Mouse (Mus musculus) urinary bladder, postnatal 36 days (tissue): Measurements from ENCODE around the gene Gdf9.

Experiments used
- DNase-seq, 2 experiments: peaks; one replicate each; pipeline ENCODE4 v3.0.0; 2022; ENCODE audit warnings: low spot score in 2 of 2, mixed read lengths in 1 of 2

Gene Gdf9

GRCm38 (mm10) chr11:53445562-53445961, 14.7 kb downstream of the Gdf9 start:
- no peak for DNase-seq

- DNase-seq: no peak
These were observed 15.4 kb downstream of the Gdf9 start for GRCm38 (mm10) chr11:53446183-53446582.

- no peak for DNase-seq
These were observed 17.2 kb downstream of the Gdf9 start for GRCm38 (mm10) chr11:53447996-53448395.

- peak in 1 of 2 experiments; percentile 57 for DNase-seq
These were observed 17.7 kb downstream of the Gdf9 start for GRCm38 (mm10) chr11:53448529-53448928.

- DNase-seq: no peak
These were observed 19.4 kb downstream of the Gdf9 start for GRCm38 (mm10) chr11:53450070-53450705.

- no peak for DNase-seq
These were observed 20.5 kb downstream of the Gdf9 start for GRCm38 (mm10) chr11:53451361-53451760.

- no peak for DNase-seq
These were observed 21.6 kb downstream of the Gdf9 start for GRCm38 (mm10) chr11:53452396-53452795.

- DNase-seq: no peak
These were observed 22.2 kb downstream of the Gdf9 start for GRCm38 (mm10) chr11:53453031-53453430.

GRCm38 (mm10) chr11:53456474-53457371, 25.9 kb downstream of the Gdf9 start, which contains the start of the genes Gm10447 and Shroom1:
Gene Gm10447 (minus strand): TSS chr11:53457110.
Gene Shroom1 (plus strand): TSS chr11:53457205.
- DNase-seq: peak; percentile 52 to 72

GRCm38 (mm10) chr11:53457372-53457954, 26.6 kb downstream of the Gdf9 start:
- DNase-seq: no peak

GRCm38 (mm10) chr11:53458996-53459395, 28.2 kb downstream of the Gdf9 start:
- no peak for DNase-seq

- no peak for DNase-seq
These were observed 29.4 kb downstream of the Gdf9 start for GRCm38 (mm10) chr11:53460192-53460591.

GRCm38 (mm10) chr11:53461727-53462126, 30.9 kb downstream of the Gdf9 start:
- peak in 1 of 2 experiments; percentile 40 for DNase-seq

- DNase-seq: no peak
These were observed 33.0 kb downstream of the Gdf9 start for GRCm38 (mm10) chr11:53463551-53464424.

- DNase-seq: peak in 1 of 2 experiments; percentile 72
These were observed 35.6 kb downstream of the Gdf9 start for GRCm38 (mm10) chr11:53466231-53466971.

GRCm38 (mm10) chr11:53469294-53469967, 38.6 kb downstream of the Gdf9 start:
- no peak for DNase-seq

GRCm38 (mm10) chr11:53469968-53470695, 39.3 kb downstream of the Gdf9 start, which contains the start of gene Gm9837:
Gene Gm9837 (minus strand): TSS chr11:53470479.
- peak; percentile 80 to 89 for DNase-seq

GRCm38 (mm10) chr11:53472709-53473108, 41.9 kb downstream of the Gdf9 start:
- DNase-seq: no peak

- DNase-seq: no peak
These were observed 44.8 kb downstream of the Gdf9 start for GRCm38 (mm10) chr11:53475620-53476019.
